Mouse (Mus musculus) lung, postnatal 36 days (tissue): ENCODE results near the gene Gm5617.
"Not testable (repeated sequence)": the region's sequence is repeated elsewhere in the genome, so short reads cannot be mapped to it uniquely, and the experiment has no call there.

Source experiments
- DNase-seq: peaks from one replicate; pipeline ENCODE4 v3.0.0; 2022; ENCODE audit warnings: mixed read lengths

The Gm5617 gene

DNA sequence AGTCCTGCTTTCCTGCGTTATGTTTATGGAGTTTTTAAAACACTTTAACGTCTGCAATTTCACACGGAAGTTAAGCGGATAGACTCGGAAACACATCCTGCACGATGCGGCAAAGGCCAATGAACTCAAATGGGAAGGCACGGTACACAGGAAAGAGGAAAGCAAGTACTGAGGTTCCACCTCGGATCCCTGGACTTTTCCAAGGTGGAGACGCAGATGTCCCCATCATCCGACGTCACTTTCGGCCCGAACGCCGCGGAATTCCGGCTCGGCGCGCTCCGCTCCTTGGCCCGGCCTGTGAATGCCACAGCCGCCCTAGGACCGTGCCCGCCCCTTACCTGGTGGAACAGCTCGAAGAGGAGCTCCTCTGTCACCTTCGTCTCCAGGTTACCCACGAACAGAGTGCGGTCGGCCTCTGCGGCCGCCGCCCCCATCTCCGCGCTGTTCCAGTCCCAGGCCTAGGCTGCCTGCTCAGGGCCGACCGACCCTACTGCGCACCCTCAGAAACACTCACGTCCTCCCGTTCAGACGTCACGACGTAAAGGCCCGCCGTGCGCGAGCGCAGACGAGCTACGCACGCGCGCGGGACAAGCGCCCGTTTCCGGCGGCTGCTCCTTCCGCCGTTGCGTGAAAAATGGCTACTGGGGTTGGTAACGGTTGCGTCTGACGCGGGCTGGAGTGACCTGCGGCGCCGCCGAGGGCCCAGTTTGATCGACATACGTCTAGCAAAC lies at the start of gene Gm5617, which contains the start of gene Rbm7:
Gm5617 (plus strand) TSS at position 626 of the 731 bp plus-strand sequence.
Rbm7 (minus strand) TSS at position 483 of the 731 bp plus-strand sequence.
- peak; percentile 96 for DNase-seq

- peak; percentile 71 for DNase-seq
Observed at GRCm38 (mm10) chr9:48447783-48448209, 47.4 kb upstream of the Gm5617 start.

DNA sequence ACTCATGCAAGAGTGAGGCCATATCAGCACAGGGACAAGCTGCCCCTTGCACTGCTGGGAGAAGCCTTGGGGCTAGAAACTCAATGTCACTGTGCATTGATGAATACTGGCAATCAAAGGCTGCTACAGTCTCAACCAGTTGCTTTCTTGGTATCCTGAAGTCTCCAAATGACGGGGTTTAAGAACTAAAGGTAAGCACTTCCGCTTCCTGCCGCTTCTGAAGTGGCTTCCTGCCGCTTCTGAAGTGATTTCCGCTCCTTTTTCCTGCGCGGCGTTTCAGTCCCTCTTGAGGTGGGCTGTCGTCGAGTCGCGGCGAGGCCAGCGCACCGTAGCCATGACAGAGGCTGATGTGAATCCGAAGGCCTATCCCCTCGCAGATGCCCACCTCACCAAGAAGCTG lies 45.2 kb upstream of the Gm5617 start:
- DNase-seq, result no peak

GRCm38 (mm10) chr9:48455961-48456360 lies 39.3 kb upstream of the Gm5617 start:
- no peak for DNase-seq

GRCm38 (mm10) chr9:48458879-48459278 lies 36.4 kb upstream of the Gm5617 start:
- DNase-seq, result no peak

GRCm38 (mm10) chr9:48459391-48459790 lies 35.9 kb upstream of the Gm5617 start:
- no peak for DNase-seq

DNA sequence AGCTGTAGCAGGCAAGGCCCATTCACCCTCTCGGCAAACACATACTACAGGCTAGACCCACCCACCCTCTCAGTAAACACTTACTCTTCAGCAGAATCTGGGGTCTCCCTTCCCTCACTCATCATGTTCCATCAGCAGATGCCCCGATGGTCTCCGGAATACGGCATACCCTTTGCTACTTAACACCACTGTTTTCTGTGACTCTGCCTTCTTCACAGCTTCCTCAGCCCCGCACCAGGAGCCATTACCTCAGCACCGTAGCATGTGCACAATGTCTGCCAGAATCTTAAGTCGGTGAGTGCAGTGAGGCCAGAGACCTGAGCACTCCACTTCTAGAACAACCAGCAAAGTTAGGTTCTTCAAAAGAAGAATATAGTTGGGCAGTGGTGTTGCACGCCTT lies 34.5 kb upstream of the Gm5617 start:
- no peak for DNase-seq

- DNase-seq, result peak; percentile 58
Observed at GRCm38 (mm10) chr9:48461545-48461944, 33.7 kb upstream of the Gm5617 start.

GRCm38 (mm10) chr9:48465671-48466070 lies 29.6 kb upstream of the Gm5617 start:
- no peak for DNase-seq

DNA sequence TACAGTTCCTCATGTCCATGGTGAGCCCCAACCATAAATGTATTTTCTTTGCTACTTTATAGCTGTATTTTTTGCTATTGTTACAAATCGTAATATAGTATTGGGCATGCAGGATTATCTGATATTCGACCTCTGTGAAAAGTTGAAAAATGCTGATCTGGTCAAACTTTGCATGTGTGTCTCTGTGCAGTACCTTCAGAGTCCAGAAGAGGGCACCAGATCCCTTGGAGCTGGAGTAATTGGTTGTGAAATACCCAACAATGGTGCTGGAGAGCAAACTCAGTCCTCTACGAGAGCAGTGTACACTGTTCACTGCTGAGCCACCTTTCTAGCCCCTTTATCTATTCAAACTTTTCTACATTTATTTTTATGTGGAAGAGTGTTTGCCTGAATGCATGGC lies 28.4 kb upstream of the Gm5617 start:
- DNase-seq, result peak; percentile 92

GRCm38 (mm10) chr9:48467471-48467870 lies 27.8 kb upstream of the Gm5617 start:
- DNase-seq, result not testable (repeated sequence)

DNA sequence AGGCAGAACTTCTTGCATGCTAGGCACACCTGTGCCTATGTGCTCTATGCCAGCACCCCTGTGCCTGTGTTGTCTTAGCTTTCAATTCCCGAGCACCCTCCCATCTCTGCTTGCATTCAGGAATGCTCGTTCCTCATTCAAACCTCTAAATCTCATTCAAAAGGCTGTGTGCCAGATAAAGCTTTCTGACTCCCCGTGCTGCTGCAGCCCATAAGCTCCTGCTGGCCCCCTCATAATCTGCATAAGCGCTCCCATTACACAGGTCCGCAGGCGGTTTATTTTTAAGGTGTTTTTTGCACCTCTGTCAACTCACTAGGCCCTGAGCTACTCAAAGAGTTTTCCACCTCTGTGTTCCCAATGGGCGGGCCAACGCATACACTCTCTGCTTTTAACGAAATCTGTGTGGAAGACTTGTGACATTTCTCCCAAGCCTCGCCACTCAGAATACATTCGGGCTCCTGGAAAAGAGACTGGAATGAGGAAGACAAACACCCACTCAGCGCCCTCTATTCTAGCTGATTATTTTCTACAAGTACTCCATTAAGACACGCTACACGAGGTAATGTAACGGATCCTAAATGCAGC lies 22.7 kb upstream of the Gm5617 start:
- DNase-seq, result peak; percentile 35

DNA sequence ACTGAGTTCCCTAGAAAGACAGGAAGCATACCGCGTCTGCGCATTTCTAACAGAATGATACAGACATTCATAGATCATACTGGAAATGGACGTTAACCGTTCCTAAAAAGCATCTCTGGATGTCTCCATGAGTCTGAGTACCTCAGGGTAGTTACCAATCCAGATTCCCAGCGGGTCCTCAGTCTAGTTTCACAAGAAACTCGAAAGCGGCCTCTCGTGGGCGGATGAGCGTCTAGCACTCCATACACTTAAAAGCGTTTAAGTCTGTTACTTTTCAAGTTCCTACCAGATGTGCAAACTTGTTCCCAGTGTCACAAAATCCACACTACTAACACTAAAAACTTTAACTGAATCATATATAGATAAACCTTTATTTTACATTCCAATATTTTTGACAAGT lies 22.1 kb upstream of the Gm5617 start:
- DNase-seq, result no peak

GRCm38 (mm10) chr9:48474367-48474766 lies 20.9 kb upstream of the Gm5617 start:
- DNase-seq, result no peak

- DNase-seq, result peak; percentile 65
Observed at GRCm38 (mm10) chr9:48476236-48477165, 18.7 kb upstream of the Gm5617 start.

- no peak for DNase-seq
Observed at GRCm38 (mm10) chr9:48478808-48479207, 16.4 kb upstream of the Gm5617 start.

DNA sequence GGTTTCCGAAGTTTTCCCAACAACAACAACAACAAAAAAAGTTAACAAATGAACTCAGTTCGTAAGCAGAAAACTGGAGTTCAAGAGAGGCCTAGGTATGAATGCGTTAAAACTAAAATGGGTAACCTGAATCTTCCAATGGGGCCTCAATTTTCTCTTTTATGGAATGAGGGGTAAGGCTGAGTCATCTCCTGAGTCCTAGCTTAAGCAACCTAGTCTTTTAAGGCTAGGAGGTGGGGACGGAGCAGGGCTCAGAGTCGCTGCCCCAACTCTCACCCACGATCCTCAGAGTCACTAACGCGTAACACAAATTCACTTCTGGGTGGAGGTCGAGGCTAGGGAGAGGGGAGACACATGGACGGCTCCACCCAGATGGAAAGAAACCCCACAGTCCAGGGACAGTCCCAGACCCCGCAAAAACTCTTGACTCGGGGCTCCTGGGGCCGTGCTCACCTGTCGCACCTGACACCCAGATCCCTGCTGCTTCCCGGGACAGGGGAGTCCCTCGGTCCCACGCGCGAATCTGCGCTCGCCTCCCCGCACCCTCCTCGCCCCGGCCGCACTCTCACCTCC lies 15.3 kb upstream of the Gm5617 start:
- DNase-seq, result no peak

DNA sequence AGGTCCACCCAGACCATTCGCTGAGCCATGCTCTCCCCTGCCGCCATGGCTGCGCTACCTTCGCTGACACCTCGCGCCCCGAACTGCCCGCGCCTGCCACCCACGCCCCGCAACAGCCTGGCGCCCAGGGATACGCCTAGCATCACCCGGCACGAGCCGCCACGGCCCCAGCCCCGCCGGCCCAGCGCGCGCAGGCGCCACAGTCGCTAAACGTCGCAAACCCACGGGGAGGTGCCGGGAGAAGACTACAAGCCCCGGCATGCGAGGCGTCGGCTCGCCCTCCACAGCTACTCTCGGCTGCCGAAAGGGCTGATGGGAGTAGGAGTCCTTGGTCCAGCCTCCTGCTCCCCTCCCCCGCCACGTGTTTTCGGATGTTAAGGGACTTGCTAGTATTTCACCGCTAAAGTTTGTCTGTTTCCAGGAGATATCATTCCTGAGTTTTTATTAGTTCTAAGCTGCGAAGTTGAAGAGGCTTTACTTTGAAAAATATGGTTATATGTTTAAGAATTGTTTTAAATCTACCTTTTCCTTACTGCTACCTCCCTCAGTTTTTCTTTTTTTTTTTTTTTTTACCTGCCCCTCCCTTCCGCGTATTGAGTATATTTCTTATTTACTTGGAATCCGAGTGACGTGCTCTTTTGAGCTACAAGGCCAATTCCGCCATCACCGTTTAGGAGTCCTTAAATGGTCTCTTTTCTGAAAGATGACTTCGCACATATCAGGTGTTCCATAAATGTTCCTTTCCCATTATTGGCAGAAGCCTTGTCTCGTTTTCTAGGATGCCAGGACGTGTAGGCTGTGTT lies 14.6 kb upstream of the Gm5617 start, which contains the start of gene Rexo2:
Rexo2 (minus strand) TSS at position 213 of the 803 bp plus-strand sequence.
- peak; percentile 98 for DNase-seq

DNA sequence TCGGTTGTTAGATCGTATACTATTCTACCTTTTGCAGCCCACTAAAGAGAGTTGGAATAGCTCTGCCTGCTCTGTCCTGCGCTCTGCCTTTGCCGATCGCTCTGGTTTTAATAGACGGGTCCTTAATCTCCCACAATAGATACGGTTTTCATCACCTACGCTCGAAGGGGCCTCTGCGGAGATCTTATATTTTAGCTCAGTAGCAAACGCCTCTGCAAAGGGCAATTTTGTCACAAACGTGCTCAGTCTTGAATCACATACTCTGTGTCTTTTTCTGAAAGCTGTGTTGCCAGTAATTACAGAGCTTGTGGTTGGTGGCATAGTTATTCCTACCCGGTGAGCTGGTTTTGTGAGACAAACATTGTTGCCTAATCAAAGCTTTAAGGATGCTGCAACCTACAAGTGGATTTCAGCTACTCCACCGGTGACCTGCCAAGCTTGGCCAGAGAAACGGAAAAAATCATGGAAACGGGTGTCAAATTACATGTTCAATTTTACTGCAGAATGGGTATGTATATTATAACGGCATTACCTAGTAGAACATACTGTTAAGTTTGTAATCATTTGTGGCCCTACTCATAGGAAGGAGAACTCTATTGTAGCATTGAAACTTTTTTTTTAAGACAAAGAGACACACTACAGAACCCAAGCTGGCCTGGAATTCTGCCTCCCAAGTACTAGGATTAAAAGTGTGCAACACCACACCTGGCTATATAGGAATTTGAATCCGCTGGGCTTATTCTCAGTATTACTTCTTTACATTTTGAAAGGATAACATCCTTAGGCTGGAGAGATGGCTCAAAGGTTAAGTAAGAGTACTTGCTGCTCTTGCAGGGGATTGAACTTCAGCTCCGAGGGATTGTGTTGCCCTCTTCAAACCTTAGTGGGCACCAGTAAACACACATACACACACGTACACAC lies 13.8 kb upstream of the Gm5617 start:
- peak; percentile 48 for DNase-seq

DNA sequence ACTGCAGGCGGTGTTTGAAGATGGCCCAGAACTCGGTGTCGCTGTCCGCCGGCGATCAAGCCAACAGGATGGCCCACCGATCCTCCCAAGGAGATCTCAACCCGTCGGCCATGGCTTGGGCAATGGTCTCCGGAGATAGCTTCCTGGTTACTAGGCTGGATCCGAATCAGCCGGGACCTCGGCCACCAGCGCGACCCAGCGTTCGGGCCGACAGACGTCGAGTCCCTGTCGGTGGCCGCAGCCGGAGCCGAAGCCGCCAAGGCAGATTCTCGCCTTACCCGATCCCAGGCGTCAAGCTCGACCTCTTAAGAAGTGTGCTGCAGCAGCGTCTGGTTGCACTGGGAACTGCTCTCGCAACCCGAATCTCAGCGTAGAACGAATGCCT lies 298 bp downstream of the Gm5617 start:
- DNase-seq, result no peak

DNA sequence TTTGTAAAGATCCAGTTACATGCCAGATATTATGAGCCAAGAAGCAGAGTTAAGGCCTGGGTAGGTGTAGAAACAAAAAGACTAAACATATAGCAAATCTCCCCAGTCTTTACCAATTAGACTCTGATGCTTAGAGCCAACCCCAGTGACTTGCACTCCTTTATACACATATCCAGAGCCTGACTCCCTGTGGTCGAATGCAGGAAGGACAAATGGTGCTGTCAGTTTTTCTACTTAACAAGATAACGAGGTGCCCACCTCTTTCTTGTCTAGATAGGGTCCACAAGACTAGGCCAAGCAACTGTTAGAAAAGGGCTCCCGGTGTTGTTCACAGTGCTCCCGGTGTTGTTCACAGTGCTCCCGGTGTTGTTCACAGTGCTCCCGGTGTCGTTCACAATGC lies 6.0 kb downstream of the Gm5617 start:
- DNase-seq, result no peak
